Mouse (Mus musculus): Measurements from ENCODE around the gene Cept1.

The Cept1 gene

GRCm38 (mm10) chr3:106495346-106496044 lies 52.1 kb downstream of the Cept1 start:
- no peak for DNase-seq (ENCODE audit: low read depth in 1 of 2, low spot score in 2 of 2)

GRCm38 (mm10) chr3:106494417-106494950 lies 53.1 kb downstream of the Cept1 start:
- no peak for DNase-seq (ENCODE audit: low read depth in 1 of 2, low spot score in 2 of 2)

GRCm38 (mm10) chr3:106493882-106494281 lies 53.7 kb downstream of the Cept1 start:
- DNase-seq (ENCODE audit: low read depth in 1 of 2, low spot score in 2 of 2) = no peak

GRCm38 (mm10) chr3:106493202-106493601 lies 54.4 kb downstream of the Cept1 start:
- no peak for DNase-seq (ENCODE audit: low read depth in 1 of 2, low spot score in 2 of 2)

- DNase-seq (ENCODE audit: low read depth in 1 of 2, low spot score in 2 of 2) = no peak
These were observed 54.9 kb downstream of the Cept1 start for GRCm38 (mm10) chr3:106492723-106493122.

- no peak for DNase-seq (ENCODE audit: low read depth in 1 of 2, low spot score in 2 of 2)
These were observed 57.4 kb downstream of the Cept1 start for GRCm38 (mm10) chr3:106490239-106490638.

- DNase-seq (ENCODE audit: low read depth in 1 of 2, low spot score in 2 of 2) = no peak
These were observed 60.1 kb downstream of the Cept1 start for GRCm38 (mm10) chr3:106487551-106487950.

- peak; percentile 52 to 64 for DNase-seq (ENCODE audit: low read depth in 1 of 2, low spot score in 2 of 2)
These were observed 61.8 kb downstream of the Cept1 start for GRCm38 (mm10) chr3:106485810-106486209.

- peak in 1 of 2 experiments; percentile 16 for DNase-seq (ENCODE audit: low read depth in 1 of 2, low spot score in 2 of 2)
These were observed 62.7 kb downstream of the Cept1 start for GRCm38 (mm10) chr3:106484861-106485260.

GRCm38 (mm10) chr3:106483796-106484405 lies 63.7 kb downstream of the Cept1 start:
- no peak for DNase-seq (ENCODE audit: low read depth in 1 of 2, low spot score in 2 of 2)

GRCm38 (mm10) chr3:106483297-106483696 lies 64.3 kb downstream of the Cept1 start:
- DNase-seq (ENCODE audit: low read depth in 1 of 2, low spot score in 2 of 2) = no peak

- DNase-seq (ENCODE audit: low read depth in 1 of 2, low spot score in 2 of 2) = no peak
These were observed 65.1 kb downstream of the Cept1 start, which contains the start of gene Dennd2d for GRCm38 (mm10) chr3:106482281-106483081. Dennd2d (plus strand) TSS chr3:106482405.

- no peak for DNase-seq (ENCODE audit: low read depth in 1 of 2, low spot score in 2 of 2)
These were observed 70.7 kb downstream of the Cept1 start for GRCm38 (mm10) chr3:106476863-106477262.

GRCm38 (mm10) chr3:106474210-106474609 lies 73.4 kb downstream of the Cept1 start:
- no peak for DNase-seq (ENCODE audit: low read depth in 1 of 2, low spot score in 2 of 2)

- no peak for DNase-seq (ENCODE audit: low read depth in 1 of 2, low spot score in 2 of 2)
These were observed 82.9 kb downstream of the Cept1 start for GRCm38 (mm10) chr3:106464750-106465149.

- DNase-seq (ENCODE audit: low read depth in 1 of 2, low spot score in 2 of 2) = no peak
These were observed 85.1 kb downstream of the Cept1 start for GRCm38 (mm10) chr3:106462493-106462892.

GRCm38 (mm10) chr3:106462059-106462470 lies 85.5 kb downstream of the Cept1 start:
- DNase-seq (ENCODE audit: low read depth in 1 of 2, low spot score in 2 of 2) = peak in 1 of 2 experiments; percentile 1

GRCm38 (mm10) chr3:106457298-106457869 lies 90.2 kb downstream of the Cept1 start:
- no peak for DNase-seq (ENCODE audit: low read depth in 1 of 2, low spot score in 2 of 2)

- no peak for DNase-seq (ENCODE audit: low read depth in 1 of 2, low spot score in 2 of 2)
These were observed 95.0 kb downstream of the Cept1 start for GRCm38 (mm10) chr3:106452616-106453015.

Data from monocyte, adult 2 months (primary cell).